Comparison of ENCODE assay signal across 18 mouse cellular contexts in the genomic region with DNA sequence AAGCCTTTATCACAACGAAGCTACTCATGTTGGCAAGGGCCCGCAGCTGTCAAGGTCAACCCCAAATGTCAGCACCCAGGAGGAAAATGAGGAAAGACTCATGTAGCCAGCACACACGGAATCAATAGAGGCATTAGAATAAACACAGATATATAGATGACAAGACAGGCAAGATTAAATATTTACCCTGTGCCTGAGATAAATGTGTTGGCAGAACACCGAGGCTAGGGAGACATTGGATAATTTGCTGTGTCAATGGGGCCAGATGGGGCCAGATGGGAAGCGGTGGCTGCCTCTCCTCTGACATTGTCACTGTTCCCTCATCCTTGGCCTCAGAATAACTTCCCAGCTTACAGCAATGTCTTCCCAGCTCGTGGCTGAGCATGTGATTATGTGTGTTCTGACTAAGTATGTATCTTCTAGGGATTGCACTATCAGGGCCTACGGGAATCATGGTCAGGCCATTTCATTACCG. TPM values are rescaled to one million over a fixed set of nuclear protein-coding genes. Genes with fewer than 3 reads are reported as not detected.
DNase-seq lines count a peak whose midpoint lies in the region; ATAC-seq and TF ChIP-seq lines count a peak whose summit lies in the region.
"Had no signal": no experiment of that assay in that cellular context is flagged by ENCODE, and none has a peak within 500 bp of the region (broad histone marks: within the 10 kb centered on the region; RNA-seq: fewer than 3 reads in every experiment).

No protein-coding gene starts in this region.

- TF ChIP-seq POLR2A in small intestine, adult 2 months (IDR thresholded peaks at IDR 0.05; ENCODE audit: low read depth, low read length): no peak

- no peak overlapping the region for H3K4me2 ChIP-seq in heart, embryonic 12.5 days
- H3K4me2 ChIP-seq in midbrain, postnatal 0 days (ENCODE audit: low read depth, low read length, poor library complexity, severe bottlenecking): no peak overlapping the region
- H3K4me2 ChIP-seq in midbrain, embryonic 16.5 days (ENCODE audit: low read length): no peak overlapping the region
- H3K4me2 ChIP-seq: embryonic facial prominence, embryonic 13.5 days; forebrain, embryonic 13.5 days; lung, embryonic 15.5 days had no signal

- no peak overlapping the region for H3K27ac ChIP-seq in heart, embryonic 12.5 days (ENCODE audit: poor library complexity, severe bottlenecking)
- H3K27ac ChIP-seq in midbrain, postnatal 0 days (ENCODE audit: low read depth, low read length): no peak overlapping the region
- no peak overlapping the region for H3K27ac ChIP-seq in midbrain, embryonic 16.5 days (ENCODE audit: low read length)
- peak overlapping the region; percentile 92 for H3K27ac ChIP-seq in small intestine, adult 2 months (ENCODE audit: insufficient read depth, low read depth, low read length)
- H3K27ac ChIP-seq: embryonic facial prominence, embryonic 13.5 days; forebrain, embryonic 13.5 days; lung, embryonic 15.5 days had no signal

- no peak overlapping the region for H3K9ac ChIP-seq in heart, embryonic 12.5 days
- no peak overlapping the region for H3K9ac ChIP-seq in midbrain, postnatal 0 days (replicated peaks; ENCODE audit: low read length, poor library complexity, severe bottlenecking)
- no peak overlapping the region for H3K9ac ChIP-seq in midbrain, embryonic 16.5 days (ENCODE audit: low read depth, low read length)
- H3K9ac ChIP-seq: embryonic facial prominence, embryonic 13.5 days; forebrain, embryonic 13.5 days; lung, embryonic 15.5 days had no signal

- peak; percentile 62 to 73 for DNase-seq in heart, adult 18-20 months
- DNase-seq in midbrain, postnatal 0 days (ENCODE audit: low spot score): peak; percentile 33
- DNase-seq in heart, adult 9 months (ENCODE audit: low spot score in 2 of 2): peak; percentile 75 to 81
- no peak for DNase-seq in layer of hippocampus, postnatal 36 days
- DNase-seq in spleen, adult 12 weeks (ENCODE audit: low spot score): no peak
- DNase-seq: cerebellum, adult 9-10 months; right cerebral cortex, postnatal 14 days; thymus, adult 18-20 months had no signal

- ATAC-seq in heart, embryonic 12.5 days (ENCODE audit: insufficient number of reproducible peaks, low FRiP score): no peak
- ATAC-seq in midbrain, postnatal 0 days (ENCODE audit: low FRiP score): no peak
- no peak for ATAC-seq in midbrain, embryonic 16.5 days
- ATAC-seq: forebrain, embryonic 13.5 days had no signal

- H3K36me3 ChIP-seq in heart, embryonic 12.5 days: no peaks in the 10 kb centered on the region
- H3K36me3 ChIP-seq in midbrain, postnatal 0 days (ENCODE audit: insufficient read depth, low read length): no peaks in the 10 kb centered on the region
- H3K36me3 ChIP-seq in midbrain, embryonic 16.5 days (ENCODE audit: control insufficient read depth, insufficient read depth, low read length): no peaks in the 10 kb centered on the region
- H3K36me3 ChIP-seq in small intestine, adult 2 months (ENCODE audit: control insufficient read depth, insufficient read depth, low read length): no peaks in the 10 kb centered on the region
- H3K36me3 ChIP-seq: embryonic facial prominence, embryonic 13.5 days; G1E; lung, embryonic 15.5 days had no signal

- peaks cover 8% of the 10 kb centered on the region; the same call in 1 of the 2 replicates for H3K4me1 ChIP-seq in heart, embryonic 12.5 days (replicated peaks)
- no peaks in the 10 kb centered on the region for H3K4me1 ChIP-seq in midbrain, postnatal 0 days (ENCODE audit: insufficient read depth, low read length)
- no peaks in the 10 kb centered on the region for H3K4me1 ChIP-seq in midbrain, embryonic 16.5 days (ENCODE audit: control insufficient read depth, insufficient read depth, low read length)
- peaks cover 14% of the 10 kb centered on the region; the same call in 1 of the 2 replicates for H3K4me1 ChIP-seq in small intestine, adult 2 months (ENCODE audit: control insufficient read depth, insufficient read depth, insufficient read length, low read length)
- H3K4me1 ChIP-seq: embryonic facial prominence, embryonic 13.5 days; forebrain, embryonic 13.5 days had no signal

- no peaks in the 10 kb centered on the region for H3K9me3 ChIP-seq in heart, embryonic 12.5 days (replicated peaks)
- H3K9me3 ChIP-seq in midbrain, postnatal 0 days (ENCODE audit: low read length): no peaks in the 10 kb centered on the region
- no peaks in the 10 kb centered on the region for H3K9me3 ChIP-seq in midbrain, embryonic 16.5 days (replicated peaks; ENCODE audit: control insufficient read depth, low read length, poor library complexity, severe bottlenecking)
- H3K9me3 ChIP-seq: embryonic facial prominence, embryonic 13.5 days; forebrain, embryonic 13.5 days; G1E; lung, embryonic 15.5 days had no signal

- no peaks in the 10 kb centered on the region for H3K27me3 ChIP-seq in heart, embryonic 12.5 days (replicated peaks)
- no peaks in the 10 kb centered on the region for H3K27me3 ChIP-seq in midbrain, postnatal 0 days (ENCODE audit: insufficient read depth, low read length)
- H3K27me3 ChIP-seq in midbrain, embryonic 16.5 days (ENCODE audit: control insufficient read depth, insufficient read depth, low read depth, low read length): no peaks in the 10 kb centered on the region
- H3K27me3 ChIP-seq in small intestine, adult 2 months (ENCODE audit: control insufficient read depth, insufficient read depth, low read length): no peaks in the 10 kb centered on the region
- H3K27me3 ChIP-seq: embryonic facial prominence, embryonic 13.5 days; forebrain, embryonic 13.5 days; lung, embryonic 15.5 days had no signal

- 61% methylated on average over 8 of the region's 8 CpGs for WGBS in heart, embryonic 12.5 days
- WGBS in midbrain, postnatal 0 days: 78% methylated on average over 8 of the region's 8 CpGs
- 66% methylated on average over 8 of the region's 8 CpGs for WGBS in midbrain, embryonic 16.5 days
- 13% methylated on average over 8 of the region's 8 CpGs for WGBS in small intestine, adult 2 months

- no peak overlapping the region for H3K4me3 ChIP-seq in heart, embryonic 12.5 days
- no peak overlapping the region for H3K4me3 ChIP-seq in midbrain, postnatal 0 days (ENCODE audit: low read depth, low read length)
- H3K4me3 ChIP-seq in midbrain, embryonic 16.5 days (ENCODE audit: low read depth, low read length): no peak overlapping the region
- H3K4me3 ChIP-seq in small intestine, adult 2 months (ENCODE audit: low read depth, low read length): no peak overlapping the region
- H3K4me3 ChIP-seq: embryonic facial prominence, embryonic 13.5 days; forebrain, embryonic 13.5 days; lung, embryonic 15.5 days had no signal

- no peak for TF ChIP-seq CTCF in midbrain, postnatal 0 days (IDR thresholded peaks at IDR 0.05)
- TF ChIP-seq CTCF in small intestine, adult 2 months (IDR thresholded peaks at IDR 0.05; ENCODE audit: extremely low read depth, insufficient read length, insufficient replicate concordance, low read depth, low read length): no peak

RNA-seq across cellular contexts. Expression of a gene that starts 32.1 kb away (rescaled TPM):
- total RNA-seq in heart, adult 18-20 months (2021): not detected
- polyA plus RNA-seq in heart, embryonic 12.5 days (2016; fragmentation: Nextera tagmentation; extraction: Ambion mirVana): not detected in 2 replicates
- 0.22 TPM in 1 of 2 replicates, not detected in the other for total RNA-seq in midbrain, postnatal 0 days (2014; rRNA removed)
- polyA plus RNA-seq in midbrain, postnatal 0 days (2015; fragmentation: Nextera tagmentation; extraction: Ambion mirVana): 0.04 TPM in 1 of 2 replicates, not detected in the other
- polyA plus RNA-seq in midbrain, embryonic 16.5 days (2015; fragmentation: Nextera tagmentation; extraction: Ambion mirVana): not detected in 2 replicates
- 5.6 and 9.8 TPM in 2 replicates for polyA plus RNA-seq in small intestine, adult 2 months (2012; rRNA removed)
- not detected for total RNA-seq in layer of hippocampus, postnatal 36 days (2021)
- total RNA-seq: adrenal gland, adult 18-20 months; gastrocnemius, postnatal 4 days; left cerebral cortex, postnatal 14 days had no signal
- polyA plus RNA-seq: forebrain, embryonic 13.5 days; G1E had no signal

RNA-seq across cellular contexts. Expression of a gene that starts 57.6 kb away (rescaled TPM):
- 10 to 100 TPM; 50.2 to 56.3 TPM for total RNA-seq in heart, adult 18-20 months (2021)
- 148 TPM in 2 replicates for polyA plus RNA-seq in heart, embryonic 12.5 days (2016; fragmentation: Nextera tagmentation; extraction: Ambion mirVana)
- total RNA-seq in midbrain, postnatal 0 days (2014; rRNA removed): 104 and 116 TPM in 2 replicates
- polyA plus RNA-seq in midbrain, postnatal 0 days (2015; fragmentation: Nextera tagmentation; extraction: Ambion mirVana): 213 and 236 TPM in 2 replicates
- 177 and 184 TPM in 2 replicates for polyA plus RNA-seq in midbrain, embryonic 16.5 days (2015; fragmentation: Nextera tagmentation; extraction: Ambion mirVana)
- 9.2 and 10.1 TPM in 2 replicates for polyA plus RNA-seq in small intestine, adult 2 months (2012; rRNA removed)
- 10 to 100 TPM; 54.9 to 57.0 TPM for total RNA-seq in layer of hippocampus, postnatal 36 days (2021)

Comparison
In these comparisons a context has a peak if more than half of its experiments do, and no peak if none do; other contexts are left out.
1. DNase-seq: peak in heart, adult 18-20 months (2 of 2), midbrain, postnatal 0 days (single experiment) and heart, adult 9 months (2 of 2); none in layer of hippocampus, postnatal 36 days (0 of 2) and spleen, adult 12 weeks (single experiment).
2. RNA of a gene that starts 57.6 kb away (polyA plus RNA-seq): 213 to 236 TPM in midbrain, postnatal 0 days, 177 to 184 TPM in midbrain, embryonic 16.5 days and 148 TPM in heart, embryonic 12.5 days; 9.2 to 10.1 TPM in small intestine, adult 2 months; every median in the first group is over 10 times any median in the second.